Mouse (Mus musculus): ENCODE results near the gene Slc23a3. TPM values are rescaled to one million over a fixed set of nuclear protein-coding genes. Genes with fewer than 3 reads are reported as not detected.
A peak's percentile ranks its signal among the peaks of the same experiment; 100 is the strongest.

Slc23a3 gene
- polyA plus RNA-seq, 1 experiment from 2014 or later = not detected

DNA sequence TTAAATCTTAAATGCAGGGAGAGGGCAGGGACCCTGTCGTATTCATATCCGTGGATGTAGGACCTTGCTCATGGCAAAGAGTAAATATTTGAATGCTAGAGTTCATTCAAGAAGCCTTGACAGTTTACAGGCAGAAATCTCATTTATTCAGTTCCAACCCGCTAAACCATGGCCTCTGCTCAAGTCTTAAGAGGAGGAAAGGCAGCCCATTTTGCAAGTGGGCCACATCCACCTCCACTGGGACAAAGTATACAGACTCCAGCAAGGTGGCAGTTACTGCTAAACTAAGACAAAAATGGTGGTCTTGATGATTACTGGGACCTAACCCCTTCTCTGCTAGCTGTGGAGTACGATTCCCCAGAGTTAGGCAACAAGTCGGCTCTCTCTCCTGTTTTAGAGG lies 8.3 kb downstream of the Slc23a3 start:
- Histone ChIP-seq H3K4me3 (peak overlapping the region; percentile 50), H3K4me1 (replicated peaks) (peaks cover 9% of the 10 kb centered on the region), H3K27me3 (peaks cover 5% of the 10 kb centered on the region; the same call in 1 of the 2 replicates), H3K4me2 (peak overlapping the region; percentile 52), H3K9ac (peak overlapping the region; percentile 35; the same call in 1 of the 2 replicates), H3K9me3 (no peaks in the 10 kb centered on the region), H3K27ac (no peak overlapping the region; the same call in 1 of the 2 replicates), H3K36me3 (no peaks in the 10 kb centered on the region)
- 41% methylated on average over 5 of the region's 5 CpGs for WGBS
- ATAC-seq (ENCODE audit: low FRiP score) = no peak

DNA sequence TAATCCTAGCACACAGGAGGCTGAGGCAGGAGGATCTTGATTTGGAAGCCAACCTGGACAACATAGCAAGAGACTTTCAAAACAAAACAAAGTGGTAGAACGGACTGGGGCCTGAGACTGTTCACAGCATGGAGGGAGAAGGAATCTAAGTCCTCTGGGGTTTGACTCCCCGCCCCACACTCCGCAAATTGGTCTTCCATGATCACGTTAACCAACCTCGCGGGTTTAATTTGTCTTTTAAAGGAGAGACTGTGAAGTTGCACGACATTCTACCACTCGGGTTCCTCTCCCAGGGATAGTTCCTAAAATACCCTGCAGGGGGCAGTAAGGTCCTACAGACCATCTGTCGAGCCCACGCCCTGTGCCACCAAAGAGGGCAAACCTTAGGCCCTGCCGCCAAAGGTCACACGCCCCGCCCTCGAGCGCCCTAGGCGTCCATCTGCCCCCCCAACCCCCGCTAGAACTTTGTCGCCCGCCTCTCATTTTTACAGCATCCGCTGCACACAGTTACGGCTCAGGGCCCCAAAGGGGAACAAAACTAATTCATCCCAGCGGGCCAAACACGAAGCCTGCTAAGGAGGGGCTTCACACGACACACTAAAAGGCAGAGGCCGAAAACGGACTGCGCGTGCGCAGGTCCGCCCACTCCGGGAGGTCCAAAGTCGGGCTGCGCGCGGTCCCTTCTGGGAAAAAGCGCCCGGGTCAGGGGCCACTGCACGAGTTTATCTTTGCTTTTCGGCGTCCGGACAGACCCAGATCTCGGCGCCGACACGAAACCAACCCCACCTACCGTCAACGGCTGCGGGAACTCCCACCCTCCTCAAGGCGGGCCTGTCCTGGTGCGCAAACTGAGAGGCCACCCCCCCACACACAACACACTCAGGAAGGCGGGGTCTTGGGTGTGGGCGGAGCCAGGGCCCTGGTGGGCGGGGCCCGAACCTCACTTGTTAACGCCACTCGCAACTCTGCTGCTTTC lies 9.1 kb downstream of the Slc23a3 start, which contains the start of gene Nhej1:
Gene Nhej1, minus strand, starts transcription at position 855 of the 976 bp plus-strand sequence.
- WGBS = 1% methylated on average over 56 of the region's 56 CpGs
- ATAC-seq (ENCODE audit: low FRiP score) = peak; percentile 96
- peak within 1 kb of the TSS; percentile 62 for H3K9ac ChIP-seq

DNA sequence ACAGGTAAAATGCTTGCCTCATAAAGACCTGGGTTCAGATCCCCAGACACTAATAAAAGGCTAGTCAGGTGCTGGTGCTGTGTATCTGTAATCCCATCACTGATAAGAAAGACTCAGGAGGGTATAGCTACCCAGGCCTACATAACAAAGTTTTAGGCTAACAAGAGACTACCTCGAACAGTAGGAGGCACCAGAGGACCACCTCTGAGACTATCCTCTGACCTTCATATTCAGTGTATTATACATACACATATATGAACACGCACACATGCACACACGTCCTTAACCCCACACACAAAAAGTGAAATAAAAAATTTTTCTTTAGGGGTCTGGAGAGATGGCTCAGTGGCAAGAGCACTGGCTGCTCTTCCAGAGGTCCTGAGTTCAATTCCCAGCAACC lies 11.5 kb downstream of the Slc23a3 start:
- Histone ChIP-seq H3K9ac (no peak overlapping the region), H3K4me3 (no peak overlapping the region), H3K4me1 (replicated peaks) (peaks cover 9% of the 10 kb centered on the region), H3K9me3 (no peaks in the 10 kb centered on the region), H3K4me2 (no peak overlapping the region), H3K27ac (no peak overlapping the region), H3K27me3 (no peaks in the 10 kb centered on the region), H3K36me3 (no peaks in the 10 kb centered on the region)
- no peak for ATAC-seq (ENCODE audit: low FRiP score)
- 86% methylated on average over 3 of the region's 3 CpGs for WGBS

More for the DNA sequence above, 9.1 kb downstream of the Slc23a3 start, which contains the start of gene Nhej1:
- Histone ChIP-seq H3K9me3 (no peaks in the 10 kb centered on the region), H3K4me1 (replicated peaks) (peaks cover 9% of the 10 kb centered on the region), H3K4me2 (peak within 1 kb of the TSS; percentile 52), H3K27me3 (peaks cover 5% of the 10 kb centered on the region; the same call in 1 of the 2 replicates), H3K36me3 (no peaks in the 10 kb centered on the region), H3K27ac (peak within 1 kb of the TSS; percentile 90), H3K4me3 (peak within 1 kb of the TSS; percentile 50)

Other genes with a start within 250 kb of the Slc23a3 start
- 4.1 and 6.7 TPM in 2 replicates for gene Fev, start 248.5 kb downstream of the Slc23a3 start, polyA plus RNA-seq (2015; fragmentation: Nextera tagmentation; extraction: Ambion mirVana)
- gene Cryba2, start 240.7 kb downstream of the Slc23a3 start, polyA plus RNA-seq (2015; fragmentation: Nextera tagmentation; extraction: Ambion mirVana) = 2.9 and 4.9 TPM in 2 replicates
- gene Cfap65, start 198.3 kb downstream of the Slc23a3 start, polyA plus RNA-seq (2015; fragmentation: Nextera tagmentation; extraction: Ambion mirVana) = 0.56 and 1.2 TPM in 2 replicates
- gene Ihh, start 182.2 kb downstream of the Slc23a3 start, polyA plus RNA-seq (2015; fragmentation: Nextera tagmentation; extraction: Ambion mirVana) = 0.14 and 0.21 TPM in 2 replicates
- gene Nhej1, start 8.7 kb downstream of the Slc23a3 start, polyA plus RNA-seq (2015; fragmentation: Nextera tagmentation; extraction: Ambion mirVana) = 8.3 and 10.0 TPM in 2 replicates
- gene Cnppd1, start 8.8 kb upstream of the Slc23a3 start, polyA plus RNA-seq (2015; fragmentation: Nextera tagmentation; extraction: Ambion mirVana) = 60.0 and 66.0 TPM in 2 replicates
- 106 and 114 TPM in 2 replicates for gene Retreg2, start 8.9 kb upstream of the Slc23a3 start, polyA plus RNA-seq (2015; fragmentation: Nextera tagmentation; extraction: Ambion mirVana)
- gene Zfand2b, start 34.8 kb upstream of the Slc23a3 start, polyA plus RNA-seq (2015; fragmentation: Nextera tagmentation; extraction: Ambion mirVana) = 40.8 and 43.2 TPM in 2 replicates
- 38.4 and 40.3 TPM in 2 replicates for gene Abcb6, start 46.5 kb upstream of the Slc23a3 start, polyA plus RNA-seq (2015; fragmentation: Nextera tagmentation; extraction: Ambion mirVana)
- gene Ankzf1, start 58.3 kb upstream of the Slc23a3 start, polyA plus RNA-seq (2015; fragmentation: Nextera tagmentation; extraction: Ambion mirVana) = 23.4 and 24.5 TPM in 2 replicates
- gene Atg9a, start 58.3 kb upstream of the Slc23a3 start, polyA plus RNA-seq (2015; fragmentation: Nextera tagmentation; extraction: Ambion mirVana) = 44.7 and 47.7 TPM in 2 replicates
- gene Glb1l, start 76.9 kb upstream of the Slc23a3 start, polyA plus RNA-seq (2015; fragmentation: Nextera tagmentation; extraction: Ambion mirVana) = 19.9 and 22.5 TPM in 2 replicates
- 138 and 145 TPM in 2 replicates for gene Stk16, start 76.9 kb upstream of the Slc23a3 start, polyA plus RNA-seq (2015; fragmentation: Nextera tagmentation; extraction: Ambion mirVana)
- 6.5 and 7.1 TPM in 2 replicates for gene Tuba4a, start 86.0 kb upstream of the Slc23a3 start, polyA plus RNA-seq (2015; fragmentation: Nextera tagmentation; extraction: Ambion mirVana)
- not detected in 2 replicates for gene A630095N17Rik, start 98.2 kb upstream of the Slc23a3 start, polyA plus RNA-seq (2015; fragmentation: Nextera tagmentation; extraction: Ambion mirVana)
- gene Dnajb2, start 102.5 kb upstream of the Slc23a3 start, polyA plus RNA-seq (2015; fragmentation: Nextera tagmentation; extraction: Ambion mirVana) = 59.7 and 62.3 TPM in 2 replicates
- gene Ptprn, start 130.6 kb upstream of the Slc23a3 start, polyA plus RNA-seq (2015; fragmentation: Nextera tagmentation; extraction: Ambion mirVana) = 15.6 and 17.6 TPM in 2 replicates
- 131 and 140 TPM in 2 replicates for gene Resp18, start 144.5 kb upstream of the Slc23a3 start, polyA plus RNA-seq (2015; fragmentation: Nextera tagmentation; extraction: Ambion mirVana)
- 161 and 170 TPM in 2 replicates for gene Dnpep, start 184.1 kb upstream of the Slc23a3 start, polyA plus RNA-seq (2015; fragmentation: Nextera tagmentation; extraction: Ambion mirVana)
- 1.8 and 2.9 TPM in 2 replicates for gene Des, start 226.4 kb upstream of the Slc23a3 start, polyA plus RNA-seq (2015; fragmentation: Nextera tagmentation; extraction: Ambion mirVana)
- gene Speg, start 241.4 kb upstream of the Slc23a3 start, polyA plus RNA-seq (2015; fragmentation: Nextera tagmentation; extraction: Ambion mirVana) = 15.9 and 16.0 TPM in 2 replicates

All from hindbrain, embryonic 13.5 days (tissue).